In the genomic region with DNA sequence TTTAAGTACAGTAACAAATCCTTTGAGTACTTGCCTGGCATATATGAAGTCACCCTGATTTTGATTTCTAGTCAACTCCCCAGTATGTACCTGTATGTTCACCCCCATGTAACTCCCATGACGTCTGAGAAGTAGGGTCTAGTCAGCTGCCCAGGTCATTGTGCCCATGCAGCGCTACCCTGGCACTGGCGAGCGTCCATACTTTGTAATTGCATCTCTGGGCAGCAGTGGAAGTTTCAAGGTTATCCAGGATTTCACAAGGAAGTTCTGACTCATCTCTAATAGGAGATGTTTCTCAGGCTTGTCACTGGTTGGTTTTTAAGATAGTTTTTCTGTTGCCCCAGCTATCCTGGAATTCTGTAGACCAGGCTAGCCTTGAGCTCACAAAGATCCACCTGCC, we compare ENCODE assay signal across 29 mouse cellular contexts. TPM values are rescaled to one million over a fixed set of nuclear protein-coding genes. Genes with fewer than 3 reads are reported as not detected.
DNase-seq lines count a peak whose midpoint lies in the region; ATAC-seq and TF ChIP-seq lines count a peak whose summit lies in the region.
"Had no signal": no experiment of that assay in that cellular context is flagged by ENCODE, and none has a peak within 500 bp of the region (broad histone marks: within the 10 kb centered on the region; RNA-seq: fewer than 3 reads in every experiment).

No protein-coding gene starts in this region.

- DNase-seq in forebrain, embryonic 14.5 days (ENCODE audit: low spot score) = no peak
- no peak for DNase-seq in layer of hippocampus, adult 2 months (ENCODE audit: low spot score in 2 of 2)
- no peak for DNase-seq in layer of hippocampus, adult 18-20 months (ENCODE audit: low spot score in 2 of 2)
- peak; percentile 89 for DNase-seq in adrenal gland, adult 2 months
- DNase-seq in adrenal gland, postnatal 36 days = peak; percentile 84 to 85
- no peak for DNase-seq in right cerebral cortex, adult 18-20 months
- DNase-seq: cerebellum, adult 18-20 months; cerebellum, postnatal 10 days; gastrocnemius, postnatal 10 days; heart, adult 11 months; kidney, adult 2 months; kidney, postnatal 36 days; layer of hippocampus, postnatal 36 days; left cerebral cortex, postnatal 4 days; liver, postnatal 0 days; thymus, postnatal 4 days had no signal

- H3K27me3 ChIP-seq in forebrain, embryonic 14.5 days (replicated peaks; ENCODE audit: control insufficient read depth, insufficient read depth, low read length) = no peaks in the 10 kb centered on the region
- H3K27me3 ChIP-seq in forebrain, embryonic 13.5 days = no peaks in the 10 kb centered on the region
- H3K27me3 ChIP-seq: forebrain, embryonic 15.5 days; heart, embryonic 13.5 days; intestine, embryonic 15.5 days; liver, embryonic 12.5 days; midbrain, embryonic 15.5 days; neural tube, embryonic 15.5 days had no signal

- no peaks in the 10 kb centered on the region for H3K9me3 ChIP-seq in forebrain, embryonic 14.5 days (replicated peaks; ENCODE audit: control insufficient read depth, low read length)
- H3K9me3 ChIP-seq in forebrain, embryonic 13.5 days (replicated peaks) = no peaks in the 10 kb centered on the region
- H3K9me3 ChIP-seq: forebrain, embryonic 15.5 days; heart, embryonic 13.5 days; hindbrain, embryonic 10.5 days; intestine, embryonic 15.5 days; liver, embryonic 12.5 days; midbrain, embryonic 15.5 days; neural tube, embryonic 15.5 days had no signal

- no peak for TF ChIP-seq CTCF in layer of hippocampus, adult 2 months (conservative IDR thresholded peaks at IDR 0.05)

- H3K4me3 ChIP-seq in forebrain, embryonic 14.5 days (ENCODE audit: low read depth, low read length) = no peak overlapping the region
- no peak overlapping the region for H3K4me3 ChIP-seq in forebrain, embryonic 13.5 days
- H3K4me3 ChIP-seq in layer of hippocampus, adult 2 months = no peak overlapping the region
- H3K4me3 ChIP-seq: erythroblast, embryonic 14.5 days; forebrain, embryonic 15.5 days; heart, embryonic 13.5 days; hindbrain, embryonic 10.5 days; intestine, embryonic 15.5 days; liver, embryonic 12.5 days; midbrain, embryonic 15.5 days; neural tube, embryonic 15.5 days had no signal

- H3K4me1 ChIP-seq in forebrain, embryonic 14.5 days (ENCODE audit: control insufficient read depth, insufficient read depth, low read length) = peaks cover 9% of the 10 kb centered on the region; the same call in 1 of the 2 replicates
- peaks cover 21% of the 10 kb centered on the region for H3K4me1 ChIP-seq in forebrain, embryonic 13.5 days
- H3K4me1 ChIP-seq: intestine, embryonic 15.5 days; liver, embryonic 12.5 days; midbrain, embryonic 15.5 days had no signal

- no peak overlapping the region for H3K9ac ChIP-seq in forebrain, embryonic 14.5 days (ENCODE audit: low read length)
- H3K9ac ChIP-seq in forebrain, embryonic 13.5 days = no peak overlapping the region
- H3K9ac ChIP-seq: forebrain, embryonic 15.5 days; heart, embryonic 13.5 days; intestine, embryonic 15.5 days; liver, embryonic 12.5 days; liver, postnatal 0 days; midbrain, embryonic 15.5 days; neural tube, embryonic 15.5 days had no signal

- ATAC-seq in forebrain, embryonic 14.5 days = no peak
- ATAC-seq in forebrain, embryonic 13.5 days = no peak
- no peak for ATAC-seq in inflammation-experienced regulatory T-cells, adult 6 months
- ATAC-seq: activated CD4-positive, CD25-positive, alpha-beta regulatory T cell, adult 4 months; CD4-positive, CD25-positive, alpha-beta regulatory T cell, adult 4 months; forebrain, embryonic 15.5 days; intestine, embryonic 15.5 days; liver, embryonic 12.5 days; liver, postnatal 0 days; midbrain, embryonic 15.5 days had no signal

- peaks cover 13% of the 10 kb centered on the region for H3K36me3 ChIP-seq in forebrain, embryonic 14.5 days (ENCODE audit: control insufficient read depth, insufficient read depth, low read length)
- H3K36me3 ChIP-seq in forebrain, embryonic 13.5 days (ENCODE audit: poor library complexity, severe bottlenecking) = peaks cover 32% of the 10 kb centered on the region

- 90% methylated on average over 4 of the region's 4 CpGs for WGBS in forebrain, embryonic 14.5 days
- 93% methylated on average over 4 of the region's 4 CpGs for WGBS in forebrain, embryonic 13.5 days

- 0 out of 2 replicates have a peak overlapping the region, but pooled peaks have one; percentile 14 for H3K27ac ChIP-seq in forebrain, embryonic 14.5 days (ENCODE audit: low read depth, low read length)
- no peak overlapping the region for H3K27ac ChIP-seq in forebrain, embryonic 13.5 days
- peak overlapping the region; percentile 43; the same call in 1 of the 2 replicates for H3K27ac ChIP-seq in layer of hippocampus, adult 2 months
- H3K27ac ChIP-seq: heart, embryonic 13.5 days; hindbrain, embryonic 10.5 days; intestine, embryonic 15.5 days; liver, embryonic 12.5 days; macrophage; midbrain, embryonic 15.5 days; neural tube, embryonic 15.5 days had no signal

- H3K4me2 ChIP-seq in forebrain, embryonic 14.5 days (ENCODE audit: low read length) = no peak overlapping the region
- no peak overlapping the region for H3K4me2 ChIP-seq in forebrain, embryonic 13.5 days
- H3K4me2 ChIP-seq: forebrain, embryonic 15.5 days; heart, embryonic 13.5 days; intestine, embryonic 15.5 days; liver, embryonic 12.5 days; midbrain, embryonic 15.5 days; neural tube, embryonic 15.5 days had no signal

RNA-seq across cellular contexts. Expression of gene Papola, which starts 59.9 kb away (rescaled TPM):
- polyA plus RNA-seq in forebrain, embryonic 14.5 days (2014; fragmentation: Nextera tagmentation; extraction: Ambion mirVana) = 164 and 176 TPM in 2 replicates
- polyA plus RNA-seq in forebrain, embryonic 13.5 days (2015; fragmentation: Nextera tagmentation; extraction: Ambion mirVana) = 236 and 250 TPM in 2 replicates
- 100 to 1,000 TPM; 156 to 163 TPM for total RNA-seq in layer of hippocampus, adult 2 months (2021)
- total RNA-seq in layer of hippocampus, adult 18-20 months (2021) = 100 to 1,000 TPM; 163 to 164 TPM
- total RNA-seq in adrenal gland, adult 2 months (2021) = 100 to 1,000 TPM; 227 to 228 TPM
- 19.4 and 28.7 TPM in 2 replicates for polyA plus RNA-seq in adrenal gland, adult 2 months (2012; rRNA removed)
- 100 to 1,000 TPM; 206 to 232 TPM for total RNA-seq in adrenal gland, postnatal 36 days (2021)
- polyA plus RNA-seq in inflammation-experienced regulatory T-cells, adult 6 months (2017; shearing (Covaris generic)) = 100 to 1,000 TPM in 2 of 3 experiments, 10 to 100 TPM in 1; 98.1 to 132 (median 105) TPM

Comparison
In these comparisons a context has a peak if more than half of its experiments do, and no peak if none do; other contexts are left out.
1. DNase-seq: peak in adrenal gland, adult 2 months (single experiment) and adrenal gland, postnatal 36 days (2 of 2); none in forebrain, embryonic 14.5 days (single experiment), layer of hippocampus, adult 2 months (0 of 2), layer of hippocampus, adult 18-20 months (0 of 2) and right cerebral cortex, adult 18-20 months (single experiment).